Mouse (Mus musculus): Measurements from ENCODE around the gene Spink2. TPM values are rescaled to one million over a fixed set of nuclear protein-coding genes. Genes with fewer than 3 reads are reported as not detected.
"Not testable (repeated sequence)": the region's sequence is repeated elsewhere in the genome, so short reads cannot be mapped to it uniquely, and the experiment has no call there.

The Spink2 gene
- polyA plus RNA-seq, 1 experiment: not detected

- Histone ChIP-seq H3K4me3 (ENCODE audit: insufficient read depth, poor library complexity, severe bottlenecking) (no peak overlapping the region), H3ac (ENCODE audit: control insufficient read depth, insufficient read length, low read depth) (no peak overlapping the region), H3K79me2 (ENCODE audit: control insufficient read depth, insufficient read depth) (no peaks in the 10 kb centered on the region), H3K36me3 (ENCODE audit: control insufficient read depth, insufficient read depth) (no peaks in the 10 kb centered on the region), H3K79me3 (ENCODE audit: low read depth) (no peaks in the 10 kb centered on the region), H3K27me3 (ENCODE audit: control insufficient read depth, insufficient read depth, insufficient read length) (no peaks in the 10 kb centered on the region)
- TF ChIP-seq MYOD1 (IDR thresholded peaks at IDR 0.05; ENCODE audit: control insufficient read depth, insufficient read length, low read depth) (no peak), FOSL1 (IDR thresholded peaks at IDR 0.05; ENCODE audit: insufficient read depth, low read length, poor library complexity, severe bottlenecking) (no peak), USF1 (IDR thresholded peaks at IDR 0.05; ENCODE audit: low read depth) (no peak), MYOG (IDR thresholded peaks at IDR 0.05; ENCODE audit: control insufficient read depth, extremely low read depth, insufficient read length) (no peak), CEBPB (IDR thresholded peaks at IDR 0.05; ENCODE audit: low read depth) (no peak), MAX (IDR thresholded peaks at IDR 0.05) (no peak), CTCF (IDR thresholded peaks at IDR 0.05; ENCODE audit: control insufficient read depth, insufficient read depth, insufficient read length) (no peak)
Observed at GRCm38 (mm10) chr5:77193266-77193665, 18.0 kb downstream of the Spink2 start.

GRCm38 (mm10) chr5:77191631-77192030, 19.6 kb downstream of the Spink2 start:
- Histone ChIP-seq H3K36me3 (ENCODE audit: control insufficient read depth, insufficient read depth) (no peaks in the 10 kb centered on the region), H3K27me3 (ENCODE audit: control insufficient read depth, insufficient read depth, insufficient read length) (no peaks in the 10 kb centered on the region), H3K79me3 (ENCODE audit: low read depth) (no peaks in the 10 kb centered on the region), H3K79me2 (ENCODE audit: control insufficient read depth, insufficient read depth) (no peaks in the 10 kb centered on the region), H3ac (ENCODE audit: control insufficient read depth, insufficient read length, low read depth) (no peak overlapping the region), H3K4me3 (ENCODE audit: insufficient read depth, poor library complexity, severe bottlenecking) (no peak overlapping the region)
- TF ChIP-seq MYOD1 (IDR thresholded peaks at IDR 0.05; ENCODE audit: control insufficient read depth, insufficient read length, low read depth): no peak
- no peak for TF ChIP-seq MAX (IDR thresholded peaks at IDR 0.05)
- no peak for TF ChIP-seq MYOG (IDR thresholded peaks at IDR 0.05; ENCODE audit: control insufficient read depth, extremely low read depth, insufficient read length)
- no peak for TF ChIP-seq USF1 (IDR thresholded peaks at IDR 0.05; ENCODE audit: low read depth)
- TF ChIP-seq FOSL1 (IDR thresholded peaks at IDR 0.05; ENCODE audit: insufficient read depth, low read length, poor library complexity, severe bottlenecking): no peak
- TF ChIP-seq CEBPB (IDR thresholded peaks at IDR 0.05; ENCODE audit: low read depth): no peak
- TF ChIP-seq CTCF (IDR thresholded peaks at IDR 0.05; ENCODE audit: control insufficient read depth, insufficient read depth, insufficient read length): no peak

GRCm38 (mm10) chr5:77191106-77191505, 20.2 kb downstream of the Spink2 start:
- H3ac ChIP-seq (ENCODE audit: control insufficient read depth, insufficient read length, low read depth): no peak overlapping the region
- H3K4me3 ChIP-seq (ENCODE audit: insufficient read depth, poor library complexity, severe bottlenecking): no peak overlapping the region
- H3K36me3 ChIP-seq (ENCODE audit: control insufficient read depth, insufficient read depth): no peaks in the 10 kb centered on the region
- no peaks in the 10 kb centered on the region for H3K79me2 ChIP-seq (ENCODE audit: control insufficient read depth, insufficient read depth)
- TF ChIP-seq MAX (IDR thresholded peaks at IDR 0.05): no peak
- TF ChIP-seq CEBPB (IDR thresholded peaks at IDR 0.05; ENCODE audit: low read depth): no peak
- TF ChIP-seq MYOG (IDR thresholded peaks at IDR 0.05; ENCODE audit: control insufficient read depth, extremely low read depth, insufficient read length): no peak
- TF ChIP-seq FOSL1 (IDR thresholded peaks at IDR 0.05; ENCODE audit: insufficient read depth, low read length, poor library complexity, severe bottlenecking): no peak
- TF ChIP-seq USF1 (IDR thresholded peaks at IDR 0.05; ENCODE audit: low read depth): no peak
- no peak for TF ChIP-seq CTCF (IDR thresholded peaks at IDR 0.05; ENCODE audit: control insufficient read depth, insufficient read depth, insufficient read length)
- no peak for TF ChIP-seq MYOD1 (IDR thresholded peaks at IDR 0.05; ENCODE audit: control insufficient read depth, insufficient read length, low read depth)
- no peaks in the 10 kb centered on the region for H3K79me3 ChIP-seq (ENCODE audit: low read depth)
- H3K27me3 ChIP-seq (ENCODE audit: control insufficient read depth, insufficient read depth, insufficient read length): no peaks in the 10 kb centered on the region

GRCm38 (mm10) chr5:77188738-77189137, 22.5 kb downstream of the Spink2 start:
- H3K36me3 ChIP-seq (ENCODE audit: control insufficient read depth, insufficient read depth): no peaks in the 10 kb centered on the region
- no peaks in the 10 kb centered on the region for H3K27me3 ChIP-seq (ENCODE audit: control insufficient read depth, insufficient read depth, insufficient read length)
- TF ChIP-seq USF1 (IDR thresholded peaks at IDR 0.05; ENCODE audit: low read depth): no peak
- no peak for TF ChIP-seq CTCF (IDR thresholded peaks at IDR 0.05; ENCODE audit: control insufficient read depth, insufficient read depth, insufficient read length)
- TF ChIP-seq CEBPB (IDR thresholded peaks at IDR 0.05; ENCODE audit: low read depth): no peak
- TF ChIP-seq MAX (IDR thresholded peaks at IDR 0.05): no peak
- no peak for TF ChIP-seq MYOD1 (IDR thresholded peaks at IDR 0.05; ENCODE audit: control insufficient read depth, insufficient read length, low read depth)
- no peak for TF ChIP-seq MYOG (IDR thresholded peaks at IDR 0.05; ENCODE audit: control insufficient read depth, extremely low read depth, insufficient read length)
- no peak for TF ChIP-seq FOSL1 (IDR thresholded peaks at IDR 0.05; ENCODE audit: insufficient read depth, low read length, poor library complexity, severe bottlenecking)
- no peaks in the 10 kb centered on the region for H3K79me2 ChIP-seq (ENCODE audit: control insufficient read depth, insufficient read depth)
- H3ac ChIP-seq (ENCODE audit: control insufficient read depth, insufficient read length, low read depth): no peak overlapping the region
- H3K4me3 ChIP-seq (ENCODE audit: insufficient read depth, poor library complexity, severe bottlenecking): no peak overlapping the region
- H3K79me3 ChIP-seq (ENCODE audit: low read depth): no peaks in the 10 kb centered on the region

GRCm38 (mm10) chr5:77185351-77185750, 25.9 kb downstream of the Spink2 start:
- H3K4me3 ChIP-seq (ENCODE audit: insufficient read depth, poor library complexity, severe bottlenecking): no peak overlapping the region
- TF ChIP-seq CTCF (IDR thresholded peaks at IDR 0.05; ENCODE audit: control insufficient read depth, insufficient read depth, insufficient read length) (no peak), MYOD1 (IDR thresholded peaks at IDR 0.05; ENCODE audit: control insufficient read depth, insufficient read length, low read depth) (no peak), USF1 (IDR thresholded peaks at IDR 0.05; ENCODE audit: low read depth) (no peak), MAX (IDR thresholded peaks at IDR 0.05) (no peak), CEBPB (IDR thresholded peaks at IDR 0.05; ENCODE audit: low read depth) (no peak), FOSL1 (IDR thresholded peaks at IDR 0.05; ENCODE audit: insufficient read depth, low read length, poor library complexity, severe bottlenecking) (no peak), MYOG (IDR thresholded peaks at IDR 0.05; ENCODE audit: control insufficient read depth, extremely low read depth, insufficient read length) (no peak)

GRCm38 (mm10) chr5:77183876-77184275, 27.4 kb downstream of the Spink2 start:
- H3K27me3 ChIP-seq (ENCODE audit: control insufficient read depth, insufficient read depth, insufficient read length); H3ac ChIP-seq (ENCODE audit: control insufficient read depth, insufficient read length, low read depth); H3K79me2 ChIP-seq (ENCODE audit: control insufficient read depth, insufficient read depth); H3K4me3 ChIP-seq (ENCODE audit: insufficient read depth, poor library complexity, severe bottlenecking); H3K79me3 ChIP-seq (ENCODE audit: low read depth); H3K36me3 ChIP-seq (ENCODE audit: control insufficient read depth, insufficient read depth): not testable (repeated sequence)

More at GRCm38 (mm10) chr5:77185351-77185750, 25.9 kb downstream of the Spink2 start:
- Histone ChIP-seq H3K79me2 (ENCODE audit: control insufficient read depth, insufficient read depth) (no peaks in the 10 kb centered on the region), H3K36me3 (ENCODE audit: control insufficient read depth, insufficient read depth) (no peaks in the 10 kb centered on the region), H3ac (ENCODE audit: control insufficient read depth, insufficient read length, low read depth) (no peak overlapping the region), H3K27me3 (ENCODE audit: control insufficient read depth, insufficient read depth, insufficient read length) (no peaks in the 10 kb centered on the region), H3K79me3 (ENCODE audit: low read depth) (no peaks in the 10 kb centered on the region)
